Mouse (Mus musculus) naive thymus-derived CD4-positive, alpha-beta T cell, adult 5 months (primary cell): Measurements from ENCODE around the gene Cryzl2. TPM values are rescaled to one million over a fixed set of nuclear protein-coding genes. Genes with fewer than 3 reads are reported as not detected.

Source experiments
- polyA plus RNA-seq: library from polyadenylated mRNA; unstranded; fragments of 100-300 nt; shearing (Covaris generic); gene quantifications from one replicate; pipeline ENCODE4 v1.2.1, GENCODE M21; 2017

The Cryzl2 gene
- 1.2 TPM for polyA plus RNA-seq

GRCm38 (mm10) chr1:157458421-157459208 is at the start of gene Cryzl2:
Gene Cryzl2 (plus strand): TSS chr1:157458577.

DNA sequence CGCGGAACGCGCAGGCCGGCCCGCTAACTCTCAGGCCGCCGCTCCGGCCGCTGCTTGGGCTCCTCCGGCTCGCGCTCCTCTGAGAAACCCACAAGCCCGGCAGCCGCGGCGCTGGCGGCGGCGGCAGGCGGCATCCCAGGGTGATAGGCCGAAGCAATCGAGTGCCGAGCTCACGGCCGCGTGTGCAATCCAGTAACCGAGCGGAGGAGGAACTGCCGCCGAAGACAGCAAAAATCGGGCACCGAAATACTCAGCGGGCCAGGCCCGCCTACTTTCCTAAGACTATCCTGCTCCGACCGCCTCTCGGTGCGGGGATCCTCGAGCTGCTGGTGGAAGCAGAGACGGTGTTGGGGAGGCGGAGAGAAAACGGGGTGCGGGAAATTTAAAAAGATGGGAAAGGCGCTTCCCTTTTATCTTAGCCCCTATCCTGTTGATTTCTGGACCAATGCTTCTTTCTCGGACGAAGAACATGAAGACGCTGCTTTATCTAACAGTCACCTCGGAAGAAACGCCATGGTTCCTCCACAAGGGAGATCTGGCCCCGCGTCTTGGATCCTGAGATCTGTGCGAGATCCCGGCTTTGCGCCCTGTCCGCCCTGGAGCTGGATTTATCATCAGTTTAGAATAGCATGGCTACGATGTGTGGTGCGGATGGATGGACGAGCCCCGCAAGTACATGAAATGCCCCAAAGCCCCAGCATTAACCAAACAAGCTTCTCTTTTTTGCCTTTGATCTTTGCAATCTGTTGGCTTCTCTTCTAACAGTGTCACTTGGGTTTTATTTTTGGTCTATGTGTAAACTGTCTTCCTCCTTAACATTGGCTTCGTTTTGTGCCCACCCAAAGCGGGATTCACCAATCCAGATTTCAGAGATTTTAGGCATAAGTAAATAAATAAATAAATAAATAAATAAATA is 45.7 kb upstream of the Cryzl2 start, which contains the start of gene Rasal2:
Rasal2 (minus strand) TSS at position 142 of the 916 bp plus-strand sequence.

GRCm38 (mm10) chr1:157506522-157506921 is 48.1 kb downstream of the Cryzl2 start, which contains the start of gene Sec16b:
Gene Sec16b (plus strand): TSS chr1:157506728.

Other genes with a start within 250 kb of the Cryzl2 start
- 0.19 TPM for gene Rasal2, start 46.0 kb upstream of the Cryzl2 start, polyA plus RNA-seq
- gene Sec16b, start 48.2 kb downstream of the Cryzl2 start, polyA plus RNA-seq = 0.57 TPM